ENCODE assay signal across 27 mouse cellular contexts in the genomic region with DNA sequence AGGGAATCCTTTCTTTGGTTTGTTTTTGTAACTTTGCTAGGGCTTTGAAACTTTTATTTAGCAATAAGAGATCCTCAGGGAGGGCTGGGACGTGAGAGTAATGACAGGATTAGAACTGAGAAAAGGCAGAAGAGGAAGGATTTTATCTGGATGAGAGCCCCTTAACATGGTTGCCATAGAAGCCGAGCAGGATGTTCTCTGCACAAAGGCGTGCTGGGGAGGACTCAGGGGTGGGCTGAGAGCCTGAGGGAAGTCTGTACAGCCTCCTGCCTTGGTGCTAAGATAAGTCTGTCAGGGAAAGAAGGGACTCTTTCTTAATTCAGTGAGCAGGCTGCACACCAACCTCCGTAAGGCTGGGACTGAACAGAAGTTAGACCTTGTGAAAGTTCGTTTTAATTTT. TPM values are rescaled to one million over a fixed set of nuclear protein-coding genes. Genes with fewer than 3 reads are reported as not detected.
DNase-seq lines count a peak whose midpoint lies in the region; ATAC-seq and TF ChIP-seq lines count a peak whose summit lies in the region.
"Had no signal": no experiment of that assay in that cellular context is flagged by ENCODE, and none has a peak within 500 bp of the region (broad histone marks: within the 10 kb centered on the region; RNA-seq: fewer than 3 reads in every experiment).

No protein-coding gene starts in this region.

- H3K9me3 ChIP-seq in heart, embryonic 12.5 days (replicated peaks) = no peaks in the 10 kb centered on the region
- H3K9me3 ChIP-seq in hindbrain, postnatal 0 days (ENCODE audit: low read length) = no peaks in the 10 kb centered on the region
- no peaks in the 10 kb centered on the region for H3K9me3 ChIP-seq in hindbrain, embryonic 11.5 days (ENCODE audit: control insufficient read depth, low read length)
- no peaks in the 10 kb centered on the region for H3K9me3 ChIP-seq in midbrain, embryonic 14.5 days (ENCODE audit: control insufficient read depth, low read length)
- H3K9me3 ChIP-seq in midbrain, embryonic 15.5 days = no peaks in the 10 kb centered on the region
- H3K9me3 ChIP-seq in stomach, embryonic 16.5 days (replicated peaks; ENCODE audit: control insufficient read depth, low read length) = no peaks in the 10 kb centered on the region
- H3K9me3 ChIP-seq: embryonic facial prominence, embryonic 12.5 days; forebrain, embryonic 13.5 days; hindbrain, embryonic 10.5 days had no signal

- H3K4me1 ChIP-seq in heart, embryonic 12.5 days (replicated peaks) = peaks cover 30% of the 10 kb centered on the region
- no peaks in the 10 kb centered on the region for H3K4me1 ChIP-seq in hindbrain, postnatal 0 days (ENCODE audit: insufficient read depth, low read length)
- H3K4me1 ChIP-seq in hindbrain, embryonic 11.5 days (replicated peaks; ENCODE audit: control insufficient read depth, insufficient read depth, low read length) = no peaks in the 10 kb centered on the region
- H3K4me1 ChIP-seq in midbrain, embryonic 14.5 days (ENCODE audit: control insufficient read depth, insufficient read depth, low read length) = no peaks in the 10 kb centered on the region
- 0 out of 2 replicates have a peak, but pooled peaks cover 1% of the 10 kb centered on the region for H3K4me1 ChIP-seq in midbrain, embryonic 15.5 days
- no peaks in the 10 kb centered on the region for H3K4me1 ChIP-seq in stomach, embryonic 16.5 days (ENCODE audit: control insufficient read depth, insufficient read depth, low read length)
- H3K4me1 ChIP-seq: embryonic facial prominence, embryonic 12.5 days; forebrain, embryonic 13.5 days had no signal

- WGBS in heart, embryonic 12.5 days = 18% methylated on average over 5 of the region's 5 CpGs
- 21% methylated on average over 5 of the region's 5 CpGs for WGBS in hindbrain, postnatal 0 days
- WGBS in hindbrain, embryonic 11.5 days = 40% methylated on average over 5 of the region's 5 CpGs
- 10% methylated on average over 5 of the region's 5 CpGs for WGBS in midbrain, embryonic 14.5 days
- WGBS in midbrain, embryonic 15.5 days = 13% methylated on average over 5 of the region's 5 CpGs
- 39% methylated on average over 5 of the region's 5 CpGs for WGBS in stomach, embryonic 16.5 days

- H3K36me3 ChIP-seq in heart, embryonic 12.5 days = no peaks in the 10 kb centered on the region
- no peaks in the 10 kb centered on the region for H3K36me3 ChIP-seq in hindbrain, postnatal 0 days (ENCODE audit: insufficient read depth, low read length)
- no peaks in the 10 kb centered on the region for H3K36me3 ChIP-seq in hindbrain, embryonic 11.5 days (ENCODE audit: control insufficient read depth, insufficient read depth, low read length)
- H3K36me3 ChIP-seq in midbrain, embryonic 14.5 days (ENCODE audit: control insufficient read depth, insufficient read depth, low read length) = no peaks in the 10 kb centered on the region
- H3K36me3 ChIP-seq in midbrain, embryonic 15.5 days (replicated peaks) = no peaks in the 10 kb centered on the region
- no peaks in the 10 kb centered on the region for H3K36me3 ChIP-seq in stomach, embryonic 16.5 days (ENCODE audit: control insufficient read depth, insufficient read depth, low read length)
- H3K36me3 ChIP-seq: embryonic facial prominence, embryonic 12.5 days; hindbrain, embryonic 10.5 days had no signal

- no peak overlapping the region for H3K4me2 ChIP-seq in heart, embryonic 12.5 days
- H3K4me2 ChIP-seq in hindbrain, postnatal 0 days (ENCODE audit: low read depth, low read length) = no peak overlapping the region
- H3K4me2 ChIP-seq in hindbrain, embryonic 11.5 days (replicated peaks; ENCODE audit: low read depth, low read length) = no peak overlapping the region
- no peak overlapping the region for H3K4me2 ChIP-seq in midbrain, embryonic 14.5 days (ENCODE audit: low read length)
- H3K4me2 ChIP-seq in midbrain, embryonic 15.5 days = no peak overlapping the region
- no peak overlapping the region for H3K4me2 ChIP-seq in stomach, embryonic 16.5 days (ENCODE audit: low read depth, low read length)
- H3K4me2 ChIP-seq: embryonic facial prominence, embryonic 12.5 days; forebrain, embryonic 13.5 days had no signal

- H3K27me3 ChIP-seq in heart, embryonic 12.5 days (replicated peaks) = 0 out of 2 replicates have a peak, but pooled peaks cover 3% of the 10 kb centered on the region
- H3K27me3 ChIP-seq in hindbrain, postnatal 0 days (ENCODE audit: insufficient read depth, low read length) = no peaks in the 10 kb centered on the region
- H3K27me3 ChIP-seq in hindbrain, embryonic 11.5 days (ENCODE audit: control insufficient read depth, insufficient read depth, low read length) = no peaks in the 10 kb centered on the region
- no peaks in the 10 kb centered on the region for H3K27me3 ChIP-seq in midbrain, embryonic 14.5 days (ENCODE audit: control insufficient read depth, insufficient read depth, low read length)
- no peaks in the 10 kb centered on the region for H3K27me3 ChIP-seq in midbrain, embryonic 15.5 days (replicated peaks)
- H3K27me3 ChIP-seq in stomach, embryonic 16.5 days (ENCODE audit: control insufficient read depth, insufficient read depth, low read length) = 0 out of 2 replicates have a peak, but pooled peaks cover 1% of the 10 kb centered on the region
- H3K27me3 ChIP-seq: embryonic facial prominence, embryonic 12.5 days; forebrain, embryonic 13.5 days had no signal

- H3K27ac ChIP-seq in heart, embryonic 12.5 days (ENCODE audit: poor library complexity, severe bottlenecking) = 0 out of 2 replicates have a peak overlapping the region, but pooled peaks have one; percentile 22
- H3K27ac ChIP-seq in hindbrain, postnatal 0 days = no peak overlapping the region
- H3K27ac ChIP-seq in hindbrain, embryonic 11.5 days (ENCODE audit: low read depth, low read length) = no peak overlapping the region
- H3K27ac ChIP-seq in midbrain, embryonic 14.5 days (replicated peaks; ENCODE audit: low read depth, low read length) = no peak overlapping the region
- H3K27ac ChIP-seq in midbrain, embryonic 15.5 days = no peak overlapping the region
- H3K27ac ChIP-seq in stomach, embryonic 16.5 days (ENCODE audit: low read length) = peak overlapping the region; percentile 4; the same call in 1 of the 2 replicates
- H3K27ac ChIP-seq: embryonic facial prominence, embryonic 12.5 days; forebrain, embryonic 13.5 days; hindbrain, embryonic 10.5 days had no signal

- H3K4me3 ChIP-seq in heart, embryonic 12.5 days = no peak overlapping the region
- no peak overlapping the region for H3K4me3 ChIP-seq in hindbrain, postnatal 0 days (ENCODE audit: low read length)
- no peak overlapping the region for H3K4me3 ChIP-seq in hindbrain, embryonic 11.5 days (ENCODE audit: low read depth, low read length)
- H3K4me3 ChIP-seq in midbrain, embryonic 14.5 days (replicated peaks; ENCODE audit: low read depth, low read length) = no peak overlapping the region
- no peak overlapping the region for H3K4me3 ChIP-seq in midbrain, embryonic 15.5 days
- no peak overlapping the region for H3K4me3 ChIP-seq in stomach, embryonic 16.5 days (replicated peaks; ENCODE audit: low read length)
- H3K4me3 ChIP-seq: embryonic facial prominence, embryonic 12.5 days; erythroblast, embryonic 14.5 days; forebrain, embryonic 13.5 days; hindbrain, embryonic 10.5 days had no signal

- no peak for DNase-seq in heart, adult 8-10 months (ENCODE audit: low spot score)
- peak; percentile 7 for DNase-seq in hindbrain, postnatal 0 days (ENCODE audit: low spot score)
- DNase-seq in hindbrain, embryonic 11.5 days (ENCODE audit: low spot score) = no peak
- peak; percentile 17 for DNase-seq in midbrain, embryonic 14.5 days
- DNase-seq: adrenal gland, adult 2 months; cerebellum, adult 9-10 months; gastrocnemius, postnatal 36 days; kidney, adult 11 months; layer of hippocampus, postnatal 36 days; liver; lung, postnatal 10 days; retina, postnatal 1 day; thymus, postnatal 36 days had no signal

- ATAC-seq in heart, embryonic 12.5 days (ENCODE audit: insufficient number of reproducible peaks, low FRiP score) = 0 out of 2 replicates have a peak, but pooled peaks have one; percentile 36
- no peak for ATAC-seq in hindbrain, postnatal 0 days
- no peak for ATAC-seq in hindbrain, embryonic 11.5 days (ENCODE audit: low FRiP score)
- no peak for ATAC-seq in midbrain, embryonic 14.5 days (ENCODE audit: low FRiP score, low TSS enrichment)
- ATAC-seq in midbrain, embryonic 15.5 days (replicated peaks) = no peak
- peak; percentile 51; the same call in 1 of the 2 replicates for ATAC-seq in stomach, embryonic 16.5 days (ENCODE audit: insufficient read depth, low FRiP score)
- ATAC-seq: forebrain, embryonic 13.5 days had no signal

- no peak for TF ChIP-seq CTCF in hindbrain, postnatal 0 days (IDR thresholded peaks at IDR 0.05; ENCODE audit: low read depth)

- no peak overlapping the region for H3K9ac ChIP-seq in heart, embryonic 12.5 days
- no peak overlapping the region for H3K9ac ChIP-seq in hindbrain, postnatal 0 days (replicated peaks; ENCODE audit: low read length)
- H3K9ac ChIP-seq in hindbrain, embryonic 11.5 days (ENCODE audit: low read depth, low read length) = no peak overlapping the region
- no peak overlapping the region for H3K9ac ChIP-seq in midbrain, embryonic 14.5 days (replicated peaks; ENCODE audit: low read length)
- H3K9ac ChIP-seq in midbrain, embryonic 15.5 days = no peak overlapping the region
- no peak overlapping the region for H3K9ac ChIP-seq in stomach, embryonic 16.5 days (ENCODE audit: low read length)
- H3K9ac ChIP-seq: embryonic facial prominence, embryonic 12.5 days; forebrain, embryonic 13.5 days had no signal

RNA-seq across cellular contexts. Expression of gene Ptgdr2, which starts 1.9 kb away (rescaled TPM):
- polyA plus RNA-seq in heart, embryonic 12.5 days (2016; fragmentation: Nextera tagmentation; extraction: Ambion mirVana) = 0.09 TPM in 1 of 2 replicates, not detected in the other
- under 1 TPM in 1 of 4 experiments, not detected in 3; 0.19 TPM for total RNA-seq in heart, adult 8-10 months (2022)
- 0.47 and 1.1 TPM in 2 replicates for total RNA-seq in hindbrain, postnatal 0 days (2014; rRNA removed)
- polyA plus RNA-seq in hindbrain, postnatal 0 days (2015; fragmentation: Nextera tagmentation; extraction: Ambion mirVana) = 0.11 and 0.16 TPM in 2 replicates
- 0.10 TPM in 1 of 2 replicates, not detected in the other for polyA plus RNA-seq in hindbrain, embryonic 11.5 days (2014; fragmentation: Nextera tagmentation; extraction: Ambion mirVana)
- 0.16 and 0.18 TPM in 2 replicates for polyA plus RNA-seq in midbrain, embryonic 14.5 days (2014; fragmentation: Nextera tagmentation; extraction: Ambion mirVana)
- 0.06 and 0.12 TPM in 2 replicates for polyA plus RNA-seq in midbrain, embryonic 15.5 days (2015; fragmentation: Nextera tagmentation; extraction: Ambion mirVana)
- polyA plus RNA-seq in stomach, embryonic 16.5 days (2015; fragmentation: Nextera tagmentation; extraction: Ambion mirVana) = not detected in 2 replicates
- total RNA-seq: gastrocnemius, postnatal 36 days had no signal
- polyA plus RNA-seq: erythroblast, embryonic 14.5 days; hindbrain, embryonic 10.5 days; neural tube, embryonic 11.5 days had no signal

RNA-seq across cellular contexts. Expression of gene Ccdc86, which starts 14.0 kb away (rescaled TPM):
- 20.1 and 21.6 TPM in 2 replicates for polyA plus RNA-seq in heart, embryonic 12.5 days (2016; fragmentation: Nextera tagmentation; extraction: Ambion mirVana)
- total RNA-seq in heart, adult 8-10 months (2022) = 1 to 10 TPM; 5.6 to 7.3 (median 6.4) TPM
- 5.3 and 5.4 TPM in 2 replicates for total RNA-seq in hindbrain, postnatal 0 days (2014; rRNA removed)
- 14.2 and 15.1 TPM in 2 replicates for polyA plus RNA-seq in hindbrain, postnatal 0 days (2015; fragmentation: Nextera tagmentation; extraction: Ambion mirVana)
- polyA plus RNA-seq in hindbrain, embryonic 11.5 days (2014; fragmentation: Nextera tagmentation; extraction: Ambion mirVana) = 17.5 and 20.1 TPM in 2 replicates
- 10.7 and 12.5 TPM in 2 replicates for polyA plus RNA-seq in midbrain, embryonic 14.5 days (2014; fragmentation: Nextera tagmentation; extraction: Ambion mirVana)
- polyA plus RNA-seq in midbrain, embryonic 15.5 days (2015; fragmentation: Nextera tagmentation; extraction: Ambion mirVana) = 13.3 and 14.1 TPM in 2 replicates
- 23.8 and 27.5 TPM in 2 replicates for polyA plus RNA-seq in stomach, embryonic 16.5 days (2015; fragmentation: Nextera tagmentation; extraction: Ambion mirVana)

RNA-seq across cellular contexts. Expression of gene Zp1, which starts 14.6 kb away (rescaled TPM):
- not detected in 2 replicates for polyA plus RNA-seq in heart, embryonic 12.5 days (2016; fragmentation: Nextera tagmentation; extraction: Ambion mirVana)
- total RNA-seq in heart, adult 8-10 months (2022) = not detected
- total RNA-seq in hindbrain, postnatal 0 days (2014; rRNA removed) = 1.2 TPM in 1 of 2 replicates, not detected in the other
- polyA plus RNA-seq in hindbrain, postnatal 0 days (2015; fragmentation: Nextera tagmentation; extraction: Ambion mirVana) = 0.50 and 0.60 TPM in 2 replicates
- polyA plus RNA-seq in hindbrain, embryonic 11.5 days (2014; fragmentation: Nextera tagmentation; extraction: Ambion mirVana) = not detected in 2 replicates
- 0.33 and 0.38 TPM in 2 replicates for polyA plus RNA-seq in midbrain, embryonic 14.5 days (2014; fragmentation: Nextera tagmentation; extraction: Ambion mirVana)
- 0.49 and 0.79 TPM in 2 replicates for polyA plus RNA-seq in midbrain, embryonic 15.5 days (2015; fragmentation: Nextera tagmentation; extraction: Ambion mirVana)
- not detected in 2 replicates for polyA plus RNA-seq in stomach, embryonic 16.5 days (2015; fragmentation: Nextera tagmentation; extraction: Ambion mirVana)
- total RNA-seq: adrenal gland, adult 2 months; common myeloid progenitor, adult 5-6 weeks; gastrocnemius, postnatal 36 days; layer of hippocampus, postnatal 36 days; left cerebral cortex, postnatal 36 days; megakaryocyte progenitor cell, adult 5-6 weeks had no signal
- polyA plus RNA-seq: adrenal gland, adult 2 months; C2C12; erythroblast, embryonic 14.5 days; forebrain, embryonic 13.5 days; kidney, embryonic 16.5 days; liver, embryonic 16.5 days; neural tube, embryonic 11.5 days had no signal

RNA-seq across cellular contexts. Expression of gene Ms4a10, which starts 39.4 kb away (rescaled TPM):
- polyA plus RNA-seq in heart, embryonic 12.5 days (2016; fragmentation: Nextera tagmentation; extraction: Ambion mirVana) = not detected in 2 replicates
- not detected for total RNA-seq in heart, adult 8-10 months (2022)
- not detected in 2 replicates for total RNA-seq in hindbrain, postnatal 0 days (2014; rRNA removed)
- not detected in 2 replicates for polyA plus RNA-seq in hindbrain, postnatal 0 days (2015; fragmentation: Nextera tagmentation; extraction: Ambion mirVana)
- polyA plus RNA-seq in hindbrain, embryonic 11.5 days (2014; fragmentation: Nextera tagmentation; extraction: Ambion mirVana) = 0.17 TPM in 1 of 2 replicates, not detected in the other
- not detected in 2 replicates for polyA plus RNA-seq in midbrain, embryonic 14.5 days (2014; fragmentation: Nextera tagmentation; extraction: Ambion mirVana)
- polyA plus RNA-seq in midbrain, embryonic 15.5 days (2015; fragmentation: Nextera tagmentation; extraction: Ambion mirVana) = not detected in 2 replicates
- polyA plus RNA-seq in stomach, embryonic 16.5 days (2015; fragmentation: Nextera tagmentation; extraction: Ambion mirVana) = 8.0 and 11.3 TPM in 2 replicates
- total RNA-seq: common myeloid progenitor, adult 5-6 weeks; gastrocnemius, postnatal 36 days; layer of hippocampus, postnatal 36 days; left cerebral cortex, postnatal 36 days; megakaryocyte progenitor cell, adult 5-6 weeks had no signal
- polyA plus RNA-seq: C2C12; embryonic facial prominence, embryonic 12.5 days; erythroblast, embryonic 14.5 days; forebrain, embryonic 13.5 days; hindbrain, embryonic 10.5 days; kidney, embryonic 16.5 days; neural tube, embryonic 11.5 days had no signal

RNA-seq across cellular contexts. Expression of gene Prpf19, which starts 40.0 kb away (rescaled TPM):
- polyA plus RNA-seq in heart, embryonic 12.5 days (2016; fragmentation: Nextera tagmentation; extraction: Ambion mirVana) = 24.9 and 26.2 TPM in 2 replicates
- total RNA-seq in heart, adult 8-10 months (2022) = 100 to 1,000 TPM; 259 to 280 (median 264) TPM
- total RNA-seq in hindbrain, postnatal 0 days (2014; rRNA removed) = 351 and 368 TPM in 2 replicates
- 37.5 and 40.3 TPM in 2 replicates for polyA plus RNA-seq in hindbrain, postnatal 0 days (2015; fragmentation: Nextera tagmentation; extraction: Ambion mirVana)
- polyA plus RNA-seq in hindbrain, embryonic 11.5 days (2014; fragmentation: Nextera tagmentation; extraction: Ambion mirVana) = 50.4 and 58.6 TPM in 2 replicates
- polyA plus RNA-seq in midbrain, embryonic 14.5 days (2014; fragmentation: Nextera tagmentation; extraction: Ambion mirVana) = 39.2 and 69.0 TPM in 2 replicates
- polyA plus RNA-seq in midbrain, embryonic 15.5 days (2015; fragmentation: Nextera tagmentation; extraction: Ambion mirVana) = 44.5 and 47.5 TPM in 2 replicates
- polyA plus RNA-seq in stomach, embryonic 16.5 days (2015; fragmentation: Nextera tagmentation; extraction: Ambion mirVana) = 36.8 and 40.6 TPM in 2 replicates

Comparison
In these comparisons a context has a peak if more than half of its experiments do, and no peak if none do; other contexts are left out.
1. DNase-seq: peak in hindbrain, postnatal 0 days (single experiment) and midbrain, embryonic 14.5 days (single experiment); none in heart, adult 8-10 months (single experiment) and hindbrain, embryonic 11.5 days (single experiment).
2. ATAC-seq: peak in heart, embryonic 12.5 days (single experiment) and stomach, embryonic 16.5 days (single experiment); none in hindbrain, postnatal 0 days (single experiment), hindbrain, embryonic 11.5 days (single experiment), midbrain, embryonic 14.5 days (single experiment) and midbrain, embryonic 15.5 days (single experiment).
3. H3K27ac ChIP-seq: peak in heart, embryonic 12.5 days (single experiment) and stomach, embryonic 16.5 days (single experiment); none in hindbrain, postnatal 0 days (single experiment), hindbrain, embryonic 11.5 days (single experiment), midbrain, embryonic 14.5 days (single experiment) and midbrain, embryonic 15.5 days (single experiment).